Mouse (Mus musculus): ENCODE measurements at regions not wholly inside any gene's neighbourhood (a gene's known extent, or its start where the extent isn't known, plus 50 kb on each side); places are given as distances from the start of the nearest gene placed in this dataset.
A peak's percentile ranks its signal among the peaks of the same experiment; 100 is the strongest.

GRCm38 (mm10) chr17:47983286-47983685 lies 54.8 kb downstream of the 1700122O11Rik start:
- ATAC-seq (no peak), DNase-seq (ENCODE audit: low spot score) (no peak)
- no peak overlapping the region for H3K9ac ChIP-seq (replicated peaks; ENCODE audit: low read length)
- no peaks in the 10 kb centered on the region for H3K27me3 ChIP-seq (ENCODE audit: insufficient read depth, low read length)
- no peaks in the 10 kb centered on the region for H3K36me3 ChIP-seq (ENCODE audit: insufficient read depth, low read length)
- no peaks in the 10 kb centered on the region for H3K9me3 ChIP-seq (ENCODE audit: low read length)
- no peak overlapping the region for H3K4me3 ChIP-seq (ENCODE audit: low read length)
- no peak for TF ChIP-seq CTCF (IDR thresholded peaks at IDR 0.05; ENCODE audit: low read depth)
- WGBS: 78% methylated on average over 7 of the region's 7 CpGs
- no peak overlapping the region for H3K27ac ChIP-seq
- H3K4me1 ChIP-seq (ENCODE audit: insufficient read depth, low read length): no peaks in the 10 kb centered on the region
- no peak overlapping the region for H3K4me2 ChIP-seq (ENCODE audit: low read depth, low read length)

- Histone ChIP-seq H3K4me1 (ENCODE audit: insufficient read depth, low read length) (no peaks in the 10 kb centered on the region), H3K27ac (no peak overlapping the region), H3K9ac (replicated peaks; ENCODE audit: low read length) (no peak overlapping the region), H3K27me3 (ENCODE audit: insufficient read depth, low read length) (no peaks in the 10 kb centered on the region), H3K9me3 (ENCODE audit: low read length) (no peaks in the 10 kb centered on the region), H3K4me2 (ENCODE audit: low read depth, low read length) (no peak overlapping the region), H3K36me3 (ENCODE audit: insufficient read depth, low read length) (no peaks in the 10 kb centered on the region), H3K4me3 (ENCODE audit: low read length) (no peak overlapping the region)
- no peak for TF ChIP-seq CTCF (IDR thresholded peaks at IDR 0.05; ENCODE audit: low read depth)
- 14% methylated on average over 7 of the region's 7 CpGs for WGBS
- ATAC-seq: no peak
- no peak for DNase-seq (ENCODE audit: low spot score)
Observed at GRCm38 (mm10) chr17:47981556-47982027, 56.5 kb downstream of the 1700122O11Rik start.

GRCm38 (mm10) chr17:47979266-47979665 lies 54.8 kb upstream of the Foxp4 start:
- no peaks in the 10 kb centered on the region for H3K36me3 ChIP-seq (ENCODE audit: insufficient read depth, low read length)
- H3K27me3 ChIP-seq (ENCODE audit: insufficient read depth, low read length): no peaks in the 10 kb centered on the region; the same call in 1 of the 2 replicates
- DNase-seq (ENCODE audit: low spot score) (no peak), ATAC-seq (no peak)
- TF ChIP-seq CTCF (IDR thresholded peaks at IDR 0.05; ENCODE audit: low read depth): no peak
- no peak overlapping the region for H3K9ac ChIP-seq (replicated peaks; ENCODE audit: low read length)
- H3K4me1 ChIP-seq (ENCODE audit: insufficient read depth, low read length): peaks cover 7% of the 10 kb centered on the region; the same call in 1 of the 2 replicates
- no peak overlapping the region for H3K4me2 ChIP-seq (ENCODE audit: low read depth, low read length)
- H3K27ac ChIP-seq: no peak overlapping the region
- 63% methylated on average over 4 of the region's 4 CpGs for WGBS
- no peaks in the 10 kb centered on the region for H3K9me3 ChIP-seq (ENCODE audit: low read length)
- no peak overlapping the region for H3K4me3 ChIP-seq (ENCODE audit: low read length)

GRCm38 (mm10) chr17:47978404-47979030 lies 54.1 kb upstream of the Foxp4 start:
- TF ChIP-seq CTCF (IDR thresholded peaks at IDR 0.05; ENCODE audit: low read depth): no peak
- no peaks in the 10 kb centered on the region for H3K36me3 ChIP-seq (ENCODE audit: insufficient read depth, low read length)

GRCm38 (mm10) chr17:47978001-47978400 lies 53.6 kb upstream of the Foxp4 start:
- 71% methylated on average over 2 of the region's 2 CpGs for WGBS
- peaks cover 15% of the 10 kb centered on the region; the same call in 1 of the 2 replicates for H3K4me1 ChIP-seq (ENCODE audit: insufficient read depth, low read length)
- no peak overlapping the region for H3K4me2 ChIP-seq (ENCODE audit: low read depth, low read length)
- no peak for TF ChIP-seq CTCF (IDR thresholded peaks at IDR 0.05; ENCODE audit: low read depth)
- ATAC-seq (no peak), DNase-seq (ENCODE audit: low spot score) (no peak)
- no peak overlapping the region for H3K27ac ChIP-seq
- H3K27me3 ChIP-seq (ENCODE audit: insufficient read depth, low read length): peaks cover 7% of the 10 kb centered on the region; the same call in 1 of the 2 replicates
- H3K9me3 ChIP-seq (ENCODE audit: low read length): no peaks in the 10 kb centered on the region
- no peak overlapping the region for H3K4me3 ChIP-seq (ENCODE audit: low read length)
- H3K9ac ChIP-seq (replicated peaks; ENCODE audit: low read length): no peak overlapping the region
- H3K36me3 ChIP-seq (ENCODE audit: insufficient read depth, low read length): no peaks in the 10 kb centered on the region

More at GRCm38 (mm10) chr17:47978404-47979030, 54.1 kb upstream of the Foxp4 start:
- Histone ChIP-seq H3K4me1 (ENCODE audit: insufficient read depth, low read length) (peaks cover 13% of the 10 kb centered on the region; the same call in 1 of the 2 replicates), H3K27me3 (ENCODE audit: insufficient read depth, low read length) (peaks cover 3% of the 10 kb centered on the region; the same call in 1 of the 2 replicates), H3K4me3 (ENCODE audit: low read length) (no peak overlapping the region), H3K9ac (replicated peaks; ENCODE audit: low read length) (no peak overlapping the region), H3K4me2 (ENCODE audit: low read depth, low read length) (no peak overlapping the region), H3K9me3 (ENCODE audit: low read length) (no peaks in the 10 kb centered on the region), H3K27ac (no peak overlapping the region)
- DNase-seq (ENCODE audit: low spot score) (no peak), ATAC-seq (no peak)
- WGBS: 33% methylated on average over 9 of the region's 9 CpGs

- peaks cover 15% of the 10 kb centered on the region; the same call in 1 of the 2 replicates for H3K4me1 ChIP-seq (ENCODE audit: insufficient read depth, low read length)
- no peak for DNase-seq (ENCODE audit: low spot score)
- H3K9me3 ChIP-seq (ENCODE audit: low read length): no peaks in the 10 kb centered on the region
- H3K36me3 ChIP-seq (ENCODE audit: insufficient read depth, low read length): no peaks in the 10 kb centered on the region
- H3K27me3 ChIP-seq (ENCODE audit: insufficient read depth, low read length): peaks cover 7% of the 10 kb centered on the region; the same call in 1 of the 2 replicates
- peak overlapping the region; percentile 76; the same call in 1 of the 2 replicates for H3K27ac ChIP-seq
- 78% methylated on average over 7 of the region's 7 CpGs for WGBS
- ATAC-seq: no peak
- H3K9ac ChIP-seq (replicated peaks; ENCODE audit: low read length): no peak overlapping the region
- TF ChIP-seq CTCF (IDR thresholded peaks at IDR 0.05; ENCODE audit: low read depth): peak; percentile 27
- no peak overlapping the region for H3K4me3 ChIP-seq (ENCODE audit: low read length)
- no peak overlapping the region for H3K4me2 ChIP-seq (ENCODE audit: low read depth, low read length)
Observed at GRCm38 (mm10) chr17:47976999-47977357, 52.5 kb upstream of the Foxp4 start.
